Mouse (Mus musculus) neural tube, embryonic 15.5 days (tissue): ENCODE measurements around the gene Dda1. TPM values are rescaled to one million over a fixed set of nuclear protein-coding genes. Genes with fewer than 3 reads are reported as not detected.
A peak's percentile ranks its signal among the peaks of the same experiment; 100 is the strongest.

Experiments used
- ATAC-seq: fragments of 200-750 bp; cut with Nextera tagmentation; 2 replicates; pipeline ENCODE4 v1.8.0; 2017; ENCODE audit warnings: mild to moderate bottlenecking, moderate TSS enrichment, moderate library complexity; ENCODE audit not compliant: low FRiP score
- H3K27ac ChIP-seq: fragments of 300-500 bp; sonication (generic); replicated peaks from 2 replicates; pipeline ENCODE4 v1.5.1; 2015; ENCODE audit warnings: mild to moderate bottlenecking, inconsistent platforms
- H3K27me3 ChIP-seq: fragments of 300-500 bp; sonication (generic); replicated peaks from 2 replicates; pipeline ENCODE4 v1.6.1; 2015; ENCODE audit warnings: inconsistent platforms
- H3K36me3 ChIP-seq: fragments of 300-500 bp; sonication (generic); 2 replicates; pipeline ENCODE4 v1.6.1; 2015; ENCODE audit warnings: inconsistent platforms
- H3K4me1 ChIP-seq: fragments of 300-500 bp; sonication (generic); 2 replicates; pipeline ENCODE4 v1.6.1; 2015; ENCODE audit warnings: inconsistent platforms
- H3K4me2 ChIP-seq: fragments of 300-500 bp; sonication (generic); 2 replicates; pipeline ENCODE4 v1.6.1; 2015; ENCODE audit warnings: inconsistent platforms, mild to moderate bottlenecking, moderate library complexity
- H3K4me3 ChIP-seq: fragments of 300-500 bp; sonication (generic); replicated peaks from 2 replicates; pipeline ENCODE4 v1.5.1; 2015; ENCODE audit warnings: mild to moderate bottlenecking, inconsistent platforms
- H3K9ac ChIP-seq: fragments of 300-500 bp; sonication (generic); replicated peaks from 2 replicates; pipeline ENCODE4 v1.6.1; 2015; ENCODE audit warnings: mild to moderate bottlenecking, inconsistent platforms
- H3K9me3 ChIP-seq: fragments of 300-500 bp; sonication (generic); replicated peaks from 2 replicates; pipeline ENCODE4 v1.6.1; 2016; ENCODE audit warnings: inconsistent platforms
- WGBS: fragments of 180-500 bp; shearing (Covaris S2); methylation state at CpG from one replicate; pipeline ENCODE4 v1.1.7; 2015; ENCODE audit warnings: mixed read lengths; 5-methylcytosine and 5-hydroxymethylcytosine counted together
- polyA plus RNA-seq: library from polyadenylated mRNA; unstranded; fragments of >200 nt; fragmentation: Nextera tagmentation; extraction: Ambion mirVana; gene quantifications from 2 replicates; pipeline ENCODE4 v1.2.1, GENCODE M21; 2015

Dda1 gene
- polyA plus RNA-seq, 1 experiment from 2014 or later = 252 TPM

- no peak overlapping the region for H3K9ac ChIP-seq
- no peak overlapping the region for H3K4me2 ChIP-seq
- peaks cover 59% of the 10 kb centered on the region for H3K4me1 ChIP-seq
- H3K9me3 ChIP-seq = no peaks in the 10 kb centered on the region
- no peaks in the 10 kb centered on the region for H3K27me3 ChIP-seq
- H3K4me3 ChIP-seq = no peak overlapping the region
- H3K27ac ChIP-seq = no peak overlapping the region
- 93% methylated on average over 6 of the region's 6 CpGs for WGBS
- H3K36me3 ChIP-seq = peaks cover 46% of the 10 kb centered on the region
- ATAC-seq = no peak
Observed at GRCm38 (mm10) chr8:71460716-71461115, 8.3 kb upstream of the Dda1 start.

- H3K27ac ChIP-seq = no peak overlapping the region
- H3K9ac ChIP-seq = no peak overlapping the region
- WGBS = 83% methylated on average over 47 of the region's 47 CpGs
- no peaks in the 10 kb centered on the region for H3K27me3 ChIP-seq
- no peak for ATAC-seq
- no peak overlapping the region for H3K4me3 ChIP-seq
- peak overlapping the region; percentile 95 for H3K4me2 ChIP-seq
- H3K4me1 ChIP-seq = peaks cover 65% of the 10 kb centered on the region
- H3K9me3 ChIP-seq = no peaks in the 10 kb centered on the region
- H3K36me3 ChIP-seq = peaks cover 46% of the 10 kb centered on the region
Observed at GRCm38 (mm10) chr8:71461152-71461840, 7.7 kb upstream of the Dda1 start.

- Histone ChIP-seq H3K4me1 (peaks cover 65% of the 10 kb centered on the region), H3K27me3 (no peaks in the 10 kb centered on the region), H3K4me3 (peak overlapping the region; percentile 93), H3K4me2 (peak overlapping the region; percentile 95), H3K9ac (peak overlapping the region; percentile 92), H3K27ac (no peak overlapping the region; the same call in 1 of the 2 replicates), H3K36me3 (peaks cover 39% of the 10 kb centered on the region), H3K9me3 (no peaks in the 10 kb centered on the region)
- ATAC-seq = no peak
- 70% methylated on average over 4 of the region's 4 CpGs for WGBS
Observed at GRCm38 (mm10) chr8:71462191-71462590, 6.8 kb upstream of the Dda1 start.

- Histone ChIP-seq H3K9me3 (no peaks in the 10 kb centered on the region), H3K4me1 (peaks cover 65% of the 10 kb centered on the region), H3K36me3 (peaks cover 33% of the 10 kb centered on the region), H3K4me3 (peak overlapping the region; percentile 93), H3K27ac (peak overlapping the region; percentile 87), H3K9ac (peak overlapping the region; percentile 92), H3K4me2 (peak overlapping the region; percentile 95), H3K27me3 (no peaks in the 10 kb centered on the region)
- 5% methylated on average over 16 of the region's 16 CpGs for WGBS
- peak; percentile 2; the same call in 1 of the 2 replicates for ATAC-seq
Observed at GRCm38 (mm10) chr8:71462786-71463185, 6.2 kb upstream of the Dda1 start.

- peak within 1 kb of the TSS; percentile 87 for H3K27ac ChIP-seq
- H3K4me3 ChIP-seq = peak within 1 kb of the TSS; percentile 93
- no peaks in the 10 kb centered on the region for H3K9me3 ChIP-seq
- peak within 1 kb of the TSS; percentile 95 for H3K4me2 ChIP-seq
- H3K9ac ChIP-seq = peak within 1 kb of the TSS; percentile 92
- ATAC-seq = peak; percentile 82
- H3K36me3 ChIP-seq = peaks cover 27% of the 10 kb centered on the region
- under 1% methylated on average over 55 of the region's 55 CpGs for WGBS
- H3K4me1 ChIP-seq = peaks cover 65% of the 10 kb centered on the region
- H3K27me3 ChIP-seq = no peaks in the 10 kb centered on the region
Observed at GRCm38 (mm10) chr8:71463188-71464033, 5.6 kb upstream of the Dda1 start, which contains the start of gene Abhd8. Gene Abhd8, minus strand, starts transcription at chr8:71463655.

- Histone ChIP-seq H3K27me3 (no peaks in the 10 kb centered on the region), H3K4me1 (peaks cover 58% of the 10 kb centered on the region), H3K27ac (peak within 1 kb of the TSS; percentile 87), H3K9ac (peak within 1 kb of the TSS; percentile 92), H3K36me3 (peaks cover 13% of the 10 kb centered on the region), H3K9me3 (no peaks in the 10 kb centered on the region), H3K4me3 (peak within 1 kb of the TSS; percentile 93), H3K4me2 (peak within 1 kb of the TSS; percentile 95)
- under 1% methylated on average over 59 of the region's 59 CpGs for WGBS
- peak; percentile 70 for ATAC-seq
Observed at GRCm38 (mm10) chr8:71464513-71465500, 4.2 kb upstream of the Dda1 start, which contains the start of gene Mrpl34. Gene Mrpl34, plus strand, starts transcription at chr8:71464959.

- WGBS = 86% methylated on average over 8 of the region's 8 CpGs
- ATAC-seq = no peak
- Histone ChIP-seq H3K36me3 (peaks cover 8% of the 10 kb centered on the region), H3K27ac (no peak overlapping the region), H3K4me3 (peak overlapping the region; percentile 93), H3K27me3 (no peaks in the 10 kb centered on the region), H3K9me3 (no peaks in the 10 kb centered on the region), H3K4me1 (peaks cover 61% of the 10 kb centered on the region), H3K4me2 (peak overlapping the region; percentile 95), H3K9ac (peak overlapping the region; percentile 57)
Observed at GRCm38 (mm10) chr8:71465733-71466132, 3.3 kb upstream of the Dda1 start.

- 97% methylated on average over 5 of the region's 5 CpGs for WGBS
- no peak overlapping the region for H3K4me3 ChIP-seq
- H3K36me3 ChIP-seq = peaks cover 8% of the 10 kb centered on the region
- no peaks in the 10 kb centered on the region for H3K9me3 ChIP-seq
- H3K4me1 ChIP-seq = peaks cover 61% of the 10 kb centered on the region
- H3K27me3 ChIP-seq = no peaks in the 10 kb centered on the region
- no peak overlapping the region for H3K9ac ChIP-seq
- peak overlapping the region; percentile 95; the same call in 1 of the 2 replicates for H3K4me2 ChIP-seq
- ATAC-seq = no peak
- H3K27ac ChIP-seq = no peak overlapping the region
Observed at GRCm38 (mm10) chr8:71466198-71466597, 2.8 kb upstream of the Dda1 start.

- H3K9ac ChIP-seq = no peak overlapping the region
- 99% methylated on average over 2 of the region's 2 CpGs for WGBS
- H3K9me3 ChIP-seq = no peaks in the 10 kb centered on the region
- H3K36me3 ChIP-seq = peaks cover 14% of the 10 kb centered on the region
- peaks cover 51% of the 10 kb centered on the region for H3K4me1 ChIP-seq
- H3K27ac ChIP-seq = no peak overlapping the region
- no peak for ATAC-seq
- H3K4me3 ChIP-seq = no peak overlapping the region
- H3K27me3 ChIP-seq = no peaks in the 10 kb centered on the region
- no peak overlapping the region for H3K4me2 ChIP-seq
Observed at GRCm38 (mm10) chr8:71467201-71467600, 1.8 kb upstream of the Dda1 start.

GRCm38 (mm10) chr8:71468001-71468400 lies 998 bp upstream of the Dda1 start:
- H3K4me2 ChIP-seq = no peak overlapping the region
- no peaks in the 10 kb centered on the region for H3K9me3 ChIP-seq
- peaks cover 22% of the 10 kb centered on the region for H3K36me3 ChIP-seq
- 82% methylated on average over 1 of the region's 1 CpGs for WGBS
- no peak overlapping the region for H3K9ac ChIP-seq
- H3K4me1 ChIP-seq = peaks cover 43% of the 10 kb centered on the region
- H3K27ac ChIP-seq = no peak overlapping the region
- no peaks in the 10 kb centered on the region for H3K27me3 ChIP-seq
- no peak overlapping the region; the same call in 1 of the 2 replicates for H3K4me3 ChIP-seq
- ATAC-seq = no peak

GRCm38 (mm10) chr8:71469411-71469810 lies 412 bp downstream of the Dda1 start:
- peaks cover 36% of the 10 kb centered on the region for H3K36me3 ChIP-seq
- peak overlapping the region; percentile 89 for H3K4me2 ChIP-seq
- H3K9me3 ChIP-seq = no peaks in the 10 kb centered on the region
- peak overlapping the region; percentile 90 for H3K27ac ChIP-seq
- H3K9ac ChIP-seq = peak overlapping the region; percentile 72
- no peaks in the 10 kb centered on the region for H3K27me3 ChIP-seq
- H3K4me3 ChIP-seq = peak overlapping the region; percentile 83
- peaks cover 33% of the 10 kb centered on the region for H3K4me1 ChIP-seq
- peak; percentile 53 for ATAC-seq
- WGBS = 2% methylated on average over 24 of the region's 24 CpGs
